Mouse (Mus musculus): ENCODE measurements at regions not wholly inside any gene's neighbourhood (a gene's known extent, or its start where the extent isn't known, plus 50 kb on each side); places are given as distances from the start of the nearest gene placed in this dataset.

- TF ChIP-seq CTCF (conservative IDR thresholded peaks at IDR 0.05; ENCODE audit: insufficient read depth, insufficient read length, low read depth, low read length) (no peak), POLR2A (IDR thresholded peaks at IDR 0.05; ENCODE audit: low read depth, low read length) (no peak)
Observed at GRCm38 (mm10) chr9:41333526-41333925, 172.0 kb upstream of the Ubash3b start.
